8 mouse cellular contexts compared by ENCODE assay signal in genomic region chr4:57039127-57040031, GRCm38 (mm10). TPM values are rescaled to one million over a fixed set of nuclear protein-coding genes. Genes with fewer than 3 reads are reported as not detected.
DNase-seq lines count a peak whose midpoint lies in the region; ATAC-seq lines count a peak whose summit lies in the region.

No protein-coding gene starts in this region.

- no peaks in the 10 kb centered on the region for H3K4me1 ChIP-seq in liver, embryonic 11.5 days (replicated peaks; ENCODE audit: control insufficient read depth, insufficient read depth, low read length)
- H3K4me1 ChIP-seq in hindbrain, embryonic 14.5 days (replicated peaks; ENCODE audit: control insufficient read depth, insufficient read depth, low read length), result no peaks in the 10 kb centered on the region; the same call in 1 of the 2 replicates
- H3K4me1 ChIP-seq in midbrain, embryonic 11.5 days (ENCODE audit: control insufficient read depth, insufficient read depth, low read length), result peaks cover 9% of the 10 kb centered on the region

- peak; percentile 43 for DNase-seq in liver, embryonic 11.5 days (ENCODE audit: low spot score)
- DNase-seq in liver, result no peak
- DNase-seq in cerebellum, postnatal 36 days, result peak; percentile 76
- peak; percentile 65 for DNase-seq in hindbrain, embryonic 14.5 days (ENCODE audit: low spot score)
- peak; percentile 90 for DNase-seq in midbrain, embryonic 11.5 days (ENCODE audit: low spot score, missing footprints)
- no peak for DNase-seq in ovary, postnatal 10 days (ENCODE audit: low spot score)
- DNase-seq in gastrocnemius, postnatal 36 days, result no peak
- DNase-seq in MN1 (ENCODE audit: low spot score), result no peak

- H3K27ac ChIP-seq in liver, embryonic 11.5 days (ENCODE audit: low read depth, low read length), result no peak overlapping the region
- peak overlapping the region; percentile 58 for H3K27ac ChIP-seq in hindbrain, embryonic 14.5 days
- no peak overlapping the region for H3K27ac ChIP-seq in midbrain, embryonic 11.5 days (ENCODE audit: low read depth, low read length)

- ATAC-seq in liver, embryonic 11.5 days (replicated peaks; ENCODE audit: low FRiP score), result no peak; the same call in 1 of the 2 replicates
- ATAC-seq in hindbrain, embryonic 14.5 days (ENCODE audit: low FRiP score), result peak; percentile 83
- ATAC-seq in midbrain, embryonic 11.5 days (ENCODE audit: low FRiP score), result peak; percentile 85

- H3K4me3 ChIP-seq in liver, embryonic 11.5 days (ENCODE audit: low read depth, low read length), result no peak overlapping the region
- H3K4me3 ChIP-seq in hindbrain, embryonic 14.5 days (replicated peaks; ENCODE audit: low read length), result peak overlapping the region; percentile 16
- H3K4me3 ChIP-seq in midbrain, embryonic 11.5 days (ENCODE audit: low read depth, low read length), result peak overlapping the region; percentile 34

- no peaks in the 10 kb centered on the region for H3K9me3 ChIP-seq in liver, embryonic 11.5 days (ENCODE audit: control insufficient read depth, low read length)
- H3K9me3 ChIP-seq in hindbrain, embryonic 14.5 days (ENCODE audit: control insufficient read depth, low read length), result 0 out of 2 replicates have a peak, but pooled peaks cover 2% of the 10 kb centered on the region
- no peaks in the 10 kb centered on the region for H3K9me3 ChIP-seq in midbrain, embryonic 11.5 days (ENCODE audit: control insufficient read depth, low read length)

- no peaks in the 10 kb centered on the region; the same call in 1 of the 2 replicates for H3K27me3 ChIP-seq in liver, embryonic 11.5 days (replicated peaks; ENCODE audit: control insufficient read depth, insufficient read depth, low read length)
- no peaks in the 10 kb centered on the region for H3K27me3 ChIP-seq in hindbrain, embryonic 14.5 days (ENCODE audit: control insufficient read depth, insufficient read depth, low read length)
- no peaks in the 10 kb centered on the region for H3K27me3 ChIP-seq in midbrain, embryonic 11.5 days (ENCODE audit: control insufficient read depth, insufficient read depth, low read length)

- 20% methylated on average over 21 of the region's 23 CpGs for WGBS in liver, embryonic 11.5 days
- WGBS in hindbrain, embryonic 14.5 days, result 8% methylated on average over 22 of the region's 23 CpGs
- WGBS in midbrain, embryonic 11.5 days, result 14% methylated on average over 20 of the region's 23 CpGs

- peak overlapping the region; percentile 36 for H3K4me2 ChIP-seq in liver, embryonic 11.5 days
- peak overlapping the region; percentile 53 for H3K4me2 ChIP-seq in hindbrain, embryonic 14.5 days (replicated peaks)
- H3K4me2 ChIP-seq in midbrain, embryonic 11.5 days, result peak overlapping the region; percentile 58

- intact Hi-C loops in gastrocnemius, postnatal 36 days (cut with DNase I), result no loop called here

- no peaks in the 10 kb centered on the region for H3K36me3 ChIP-seq in liver, embryonic 11.5 days (ENCODE audit: control insufficient read depth, insufficient read depth, low read length)
- H3K36me3 ChIP-seq in hindbrain, embryonic 14.5 days (replicated peaks; ENCODE audit: control insufficient read depth, insufficient read depth), result no peaks in the 10 kb centered on the region
- H3K36me3 ChIP-seq in midbrain, embryonic 11.5 days (ENCODE audit: control insufficient read depth, insufficient read depth, low read length), result no peaks in the 10 kb centered on the region

- no peak overlapping the region for H3K9ac ChIP-seq in liver, embryonic 11.5 days (ENCODE audit: low read depth, low read length)
- peak overlapping the region; percentile 30 for H3K9ac ChIP-seq in hindbrain, embryonic 14.5 days
- peak overlapping the region; percentile 52 for H3K9ac ChIP-seq in midbrain, embryonic 11.5 days (ENCODE audit: low read length)

RNA-seq across cellular contexts. Expression of gene Frrs1l, which starts 49.2 kb away (rescaled TPM):
- polyA plus RNA-seq in liver, embryonic 11.5 days (2014; fragmentation: Nextera tagmentation; extraction: Ambion mirVana), result 0.09 and 0.33 TPM in 2 replicates
- 34.2 and 38.2 TPM in 2 replicates for polyA plus RNA-seq in hindbrain, embryonic 14.5 days (2014; fragmentation: Nextera tagmentation; extraction: Ambion mirVana)
- 6.2 and 6.4 TPM in 2 replicates for polyA plus RNA-seq in midbrain, embryonic 11.5 days (2014; fragmentation: Nextera tagmentation; extraction: Ambion mirVana)
- not detected for total RNA-seq in gastrocnemius, postnatal 36 days (2021)

Comparison
In these comparisons a context has a peak if more than half of its experiments do, and no peak if none do; other contexts are left out.
1. DNase-seq: peak in liver, embryonic 11.5 days (single experiment), cerebellum, postnatal 36 days (2 of 2), hindbrain, embryonic 14.5 days (single experiment) and midbrain, embryonic 11.5 days (single experiment); none in liver (single experiment), ovary, postnatal 10 days (single experiment), gastrocnemius, postnatal 36 days (0 of 2) and MN1 (single experiment).
2. Peak in every context shown above with its lines, with median percentiles within 50 percentile points of each other: H3K4me2 ChIP-seq.